Mouse (Mus musculus): ENCODE data around the gene Gm42421.

The Gm42421 gene

GRCm38 (mm10) chr5:143927875-143928274 is at the start of gene Gm42421:
Gene Gm42421 (plus strand): TSS chr5:143928175.
- DNase-seq (ENCODE audit: low spot score in 2 of 2), result no peak

GRCm38 (mm10) chr5:143885274-143885673 is 42.7 kb upstream of the Gm42421 start:
- DNase-seq (ENCODE audit: low spot score in 2 of 2), result no peak

GRCm38 (mm10) chr5:143890741-143891140 is 37.2 kb upstream of the Gm42421 start:
- no peak for DNase-seq (ENCODE audit: low spot score in 2 of 2)

- DNase-seq (ENCODE audit: low spot score in 2 of 2), result no peak
Measured at GRCm38 (mm10) chr5:143892255-143892886, 35.6 kb upstream of the Gm42421 start.

- peak; percentile 10 to 31 for DNase-seq (ENCODE audit: low spot score in 2 of 2)
Measured at GRCm38 (mm10) chr5:143893396-143893795, 34.6 kb upstream of the Gm42421 start.

- DNase-seq (ENCODE audit: low spot score in 2 of 2), result no peak
Measured at GRCm38 (mm10) chr5:143897635-143898330, 30.2 kb upstream of the Gm42421 start, which contains the start of gene Ankrd61. Gene Ankrd61 (minus strand): TSS chr5:143897685.

GRCm38 (mm10) chr5:143902111-143902510 is 25.9 kb upstream of the Gm42421 start:
- DNase-seq (ENCODE audit: low spot score in 2 of 2), result no peak

- no peak for DNase-seq (ENCODE audit: low spot score in 2 of 2)
Measured at GRCm38 (mm10) chr5:143903813-143904212, 24.2 kb upstream of the Gm42421 start.

- DNase-seq (ENCODE audit: low spot score in 2 of 2), result no peak
Measured at GRCm38 (mm10) chr5:143906429-143906828, 21.5 kb upstream of the Gm42421 start.

GRCm38 (mm10) chr5:143908926-143909325 is 19.0 kb upstream of the Gm42421 start:
- DNase-seq (ENCODE audit: low spot score in 2 of 2), result no peak

- peak; percentile 92 to 93 for DNase-seq (ENCODE audit: low spot score in 2 of 2)
Measured at GRCm38 (mm10) chr5:143909417-143910400, 18.3 kb upstream of the Gm42421 start, which contains the start of the genes Aimp2 and Pms2. Gene Aimp2 (minus strand): TSS chr5:143909847. Gene Pms2 (plus strand): TSS chr5:143909964.

- DNase-seq (ENCODE audit: low spot score in 2 of 2), result no peak
Measured at GRCm38 (mm10) chr5:143916221-143916620, 11.8 kb upstream of the Gm42421 start.

- peak; percentile 38 to 58 for DNase-seq (ENCODE audit: low spot score in 2 of 2)
Measured at GRCm38 (mm10) chr5:143917418-143917817, 10.6 kb upstream of the Gm42421 start.

- no peak for DNase-seq (ENCODE audit: low spot score in 2 of 2)
Measured at GRCm38 (mm10) chr5:143918120-143918519, 9.9 kb upstream of the Gm42421 start.

GRCm38 (mm10) chr5:143924781-143925452 is 3.1 kb upstream of the Gm42421 start:
- DNase-seq (ENCODE audit: low spot score in 2 of 2), result no peak

- no peak for DNase-seq (ENCODE audit: low spot score in 2 of 2)
Measured at GRCm38 (mm10) chr5:143929291-143929690, 1.3 kb downstream of the Gm42421 start.

GRCm38 (mm10) chr5:143930656-143931055 is 2.7 kb downstream of the Gm42421 start:
- DNase-seq (ENCODE audit: low spot score in 2 of 2), result no peak

GRCm38 (mm10) chr5:143931863-143932580 is 4.0 kb downstream of the Gm42421 start:
- no peak for DNase-seq (ENCODE audit: low spot score in 2 of 2)

- DNase-seq (ENCODE audit: low spot score in 2 of 2), result no peak
Measured at GRCm38 (mm10) chr5:143932831-143933230, 4.9 kb downstream of the Gm42421 start, which contains the start of gene Rsph10b. Gene Rsph10b (plus strand): TSS chr5:143933035.

- no peak for DNase-seq (ENCODE audit: low spot score in 2 of 2)
Measured at GRCm38 (mm10) chr5:143933414-143933813, 5.4 kb downstream of the Gm42421 start.

- no peak for DNase-seq (ENCODE audit: low spot score in 2 of 2)
Measured at GRCm38 (mm10) chr5:143933875-143934274, 5.9 kb downstream of the Gm42421 start.
